In the genomic region with DNA sequence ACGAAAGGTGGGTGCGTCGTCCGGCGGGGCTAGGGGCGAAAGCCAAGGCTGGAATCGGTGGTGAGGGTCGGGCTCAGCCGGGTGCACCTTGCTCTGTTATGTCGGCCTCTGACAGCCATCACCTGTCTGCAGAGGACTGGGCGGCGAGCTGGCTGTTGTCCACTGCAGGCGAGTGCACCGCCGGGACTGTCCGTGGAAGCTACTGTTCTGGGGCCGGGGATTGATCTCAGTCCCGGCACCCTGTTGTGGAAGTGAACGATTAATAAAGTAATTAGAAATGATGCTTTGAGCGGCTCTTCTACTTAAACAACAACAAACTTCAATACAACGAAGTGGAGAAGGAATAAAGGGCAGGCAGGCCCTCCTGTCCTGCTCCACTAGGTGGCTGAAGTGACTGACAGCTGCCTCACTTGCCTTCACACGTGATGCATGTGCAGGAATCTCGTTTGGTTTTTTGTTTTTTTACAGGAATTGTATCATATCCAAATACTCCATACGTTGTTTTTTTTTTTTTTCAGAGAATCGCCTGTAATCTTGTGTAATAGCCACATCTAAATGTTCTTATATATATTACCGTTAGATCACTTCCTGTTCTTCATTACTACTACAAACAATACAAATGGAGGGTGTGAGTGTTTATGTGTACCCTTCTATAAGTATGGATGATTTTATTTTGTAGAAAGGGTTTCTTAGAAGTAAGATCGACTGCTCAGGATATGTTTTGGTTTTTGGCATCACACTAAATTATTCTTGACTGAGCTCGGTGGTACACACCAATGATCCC, we compare ENCODE assay signal across 1 mouse cellular context.
A peak's percentile ranks its signal among the peaks of the same experiment; 100 is the strongest.
TF ChIP-seq lines count a peak whose summit lies in the region.

No protein-coding gene starts in this region.

TF ChIP-seq in CH12.LX, 34 proteins besides CTCF, POLR2A, EP300 and RAD21:
- TF ChIP-seq SMC3 (IDR thresholded peaks at IDR 0.05; ENCODE audit: low read depth, low read length), result no peak; the same call in 1 of the 2 replicates
- no peak for TF ChIP-seq NELFE (IDR thresholded peaks at IDR 0.05; ENCODE audit: low read depth, low read length)
- TF ChIP-seq USF2 (conservative IDR thresholded peaks at IDR 0.05; ENCODE audit: low read depth, low read length), result peak; percentile 63
- TF ChIP-seq ZC3H11A (IDR thresholded peaks at IDR 0.05; ENCODE audit: low read depth, low read length), result no peak
- TF ChIP-seq NRF1 (IDR thresholded peaks at IDR 0.05; ENCODE audit: low read depth, low read length), result no peak
- TF ChIP-seq TCF12 (IDR thresholded peaks at IDR 0.05; ENCODE audit: low read depth, low read length), result 0 out of 2 replicates have a peak, but pooled peaks have one; percentile 19
- no peak for TF ChIP-seq HCFC1 (IDR thresholded peaks at IDR 0.05; ENCODE audit: low read depth, low read length)
- TF ChIP-seq MAX (IDR thresholded peaks at IDR 0.05; ENCODE audit: low read length), result peak; percentile 90
- no peak for TF ChIP-seq RCOR1 (conservative IDR thresholded peaks at IDR 0.05; ENCODE audit: low read depth, low read length)
- TF ChIP-seq BHLHE40 (IDR thresholded peaks at IDR 0.05; ENCODE audit: low read depth, low read length), result peak; percentile 99
- TF ChIP-seq E2F4 (IDR thresholded peaks at IDR 0.05; ENCODE audit: insufficient replicate concordance, low read depth, low read length), result no peak
- peak; percentile 48; the same call in 1 of the 2 replicates for TF ChIP-seq ETS1 (conservative IDR thresholded peaks at IDR 0.05; ENCODE audit: low read depth, low read length)
- TF ChIP-seq MYC (IDR thresholded peaks at IDR 0.05; ENCODE audit: low read depth, low read length), result peak; percentile 62; the same call in 1 of the 2 replicates
- TF ChIP-seq ELF1 (IDR thresholded peaks at IDR 0.05; ENCODE audit: low read depth, low read length), result no peak; the same call in none of the 2 replicates
- TF ChIP-seq SIN3A (IDR thresholded peaks at IDR 0.05; ENCODE audit: low read length), result peak; percentile 95; the same call in 1 of the 2 replicates
- peak; percentile 56; the same call in 1 of the 2 replicates for TF ChIP-seq ZNF384 (IDR thresholded peaks at IDR 0.05; ENCODE audit: low read depth, low read length)
- no peak for TF ChIP-seq CHD2 (IDR thresholded peaks at IDR 0.05; ENCODE audit: low read length)
- TF ChIP-seq MAZ (IDR thresholded peaks at IDR 0.05; ENCODE audit: low read depth, low read length), result no peak
- TF ChIP-seq USF1 (IDR thresholded peaks at IDR 0.05; ENCODE audit: low read depth, low read length), result peak; percentile 69
- TF ChIP-seq ZMIZ1 (IDR thresholded peaks at IDR 0.05; ENCODE audit: low read depth, low read length), result no peak
- TF ChIP-seq MXI1 (IDR thresholded peaks at IDR 0.05; ENCODE audit: low read depth, low read length), result peak; percentile 99
- no peak for TF ChIP-seq POLR2AphosphoS2 (IDR thresholded peaks at IDR 0.05; ENCODE audit: low read depth, low read length)
- TF ChIP-seq TBP (conservative IDR thresholded peaks at IDR 0.05; ENCODE audit: low read depth, low read length), result peak; percentile 49; the same call in 1 of the 2 replicates
- TF ChIP-seq CHD1 (IDR thresholded peaks at IDR 0.05; ENCODE audit: low read depth, low read length), result 0 out of 2 replicates have a peak, but pooled peaks have one; percentile 34
- no peak for TF ChIP-seq IRF4 (IDR thresholded peaks at IDR 0.05; ENCODE audit: low read depth, low read length)
